In genomic region chr16:29774949-29775348, GRCm38 (mm10) we compare ENCODE assay signal across 14 mouse cellular contexts.
DNase-seq lines count a peak whose midpoint lies in the region; ATAC-seq and TF ChIP-seq lines count a peak whose summit lies in the region.
"Had no signal": no experiment of that assay in that cellular context is flagged by ENCODE, and none has a peak within 500 bp of the region (broad histone marks: within the 10 kb centered on the region; RNA-seq: fewer than 3 reads in every experiment).

No protein-coding gene starts in this region.

- DNase-seq in heart, postnatal 36 days = no peak
- DNase-seq in lung, embryonic 14.5 days = peak; percentile 65
- DNase-seq in lung, postnatal 36 days = no peak
- peak; percentile 68 for DNase-seq in ZHBTc4 (ENCODE audit: low read depth, low spot score)
- DNase-seq in testis, postnatal 10 days (ENCODE audit: low spot score) = no peak
- DNase-seq in cerebellum, postnatal 4 days (ENCODE audit: low spot score in 2 of 2) = no peak
- DNase-seq: adrenal gland, adult 8-10 months; cerebellum, postnatal 36 days; right cerebral cortex, postnatal 14 days; thymus, postnatal 36 days had no signal

- H3K36me3 ChIP-seq in heart, embryonic 11.5 days (ENCODE audit: control insufficient read depth, insufficient read depth, low read length) = no peaks in the 10 kb centered on the region
- no peaks in the 10 kb centered on the region for H3K36me3 ChIP-seq in lung, embryonic 14.5 days (ENCODE audit: insufficient read depth)
- no peaks in the 10 kb centered on the region for H3K36me3 ChIP-seq in stomach, embryonic 14.5 days (ENCODE audit: control insufficient read depth, insufficient read depth, low read length)

- H3K4me1 ChIP-seq in heart, embryonic 11.5 days (ENCODE audit: control insufficient read depth, insufficient read depth, low read length) = peaks cover 24% of the 10 kb centered on the region
- H3K4me1 ChIP-seq in lung, embryonic 14.5 days (ENCODE audit: insufficient read depth) = peaks cover 13% of the 10 kb centered on the region
- H3K4me1 ChIP-seq in stomach, embryonic 14.5 days (ENCODE audit: control insufficient read depth, insufficient read depth, low read length) = peaks cover 27% of the 10 kb centered on the region

- no peaks in the 10 kb centered on the region for H3K9me3 ChIP-seq in heart, embryonic 11.5 days (replicated peaks; ENCODE audit: control insufficient read depth, low read length)
- H3K9me3 ChIP-seq in lung, embryonic 14.5 days (ENCODE audit: low read depth, low read length) = no peaks in the 10 kb centered on the region
- no peaks in the 10 kb centered on the region for H3K9me3 ChIP-seq in stomach, embryonic 14.5 days (ENCODE audit: control insufficient read depth, low read depth, low read length)

- ATAC-seq in heart, embryonic 11.5 days (replicated peaks; ENCODE audit: insufficient number of reproducible peaks, low FRiP score, low TSS enrichment) = no peak
- peak; percentile 65 for ATAC-seq in lung, embryonic 14.5 days (ENCODE audit: insufficient read depth)
- peak; percentile 68 for ATAC-seq in stomach, embryonic 14.5 days (ENCODE audit: insufficient number of reproducible peaks, insufficient read depth, low FRiP score, low read depth)
- ATAC-seq: Patski had no signal

- no peak overlapping the region for H3K4me3 ChIP-seq in heart, embryonic 11.5 days (ENCODE audit: low read depth, low read length)
- H3K4me3 ChIP-seq in lung, embryonic 14.5 days (ENCODE audit: low read depth, low read length) = no peak overlapping the region
- no peak overlapping the region for H3K4me3 ChIP-seq in stomach, embryonic 14.5 days (ENCODE audit: low read depth, low read length)

- H3K27ac ChIP-seq in heart, embryonic 11.5 days (ENCODE audit: low read depth, low read length) = 0 out of 2 replicates have a peak overlapping the region, but pooled peaks have one; percentile 41
- H3K27ac ChIP-seq in lung, embryonic 14.5 days (ENCODE audit: low read depth) = peak overlapping the region; percentile 9; the same call in 1 of the 2 replicates
- H3K27ac ChIP-seq in stomach, embryonic 14.5 days (ENCODE audit: low read length) = peak overlapping the region; percentile 87; the same call in 1 of the 2 replicates

- no peak overlapping the region for H3K9ac ChIP-seq in heart, embryonic 11.5 days (ENCODE audit: low read depth, low read length)
- no peak overlapping the region for H3K9ac ChIP-seq in lung, embryonic 14.5 days
- no peak overlapping the region for H3K9ac ChIP-seq in stomach, embryonic 14.5 days (replicated peaks; ENCODE audit: low read depth, low read length)

- 11% methylated on average over 2 of the region's 2 CpGs for WGBS in heart, embryonic 11.5 days (ENCODE audit: insufficient replicate concordance)
- 28% methylated on average over 2 of the region's 2 CpGs for WGBS in lung, embryonic 14.5 days
- 30% methylated on average over 2 of the region's 2 CpGs for WGBS in stomach, embryonic 14.5 days

- intact Hi-C loops in heart, postnatal 36 days (cut with DNase I) = no loop called here

- no peak for TF ChIP-seq CTCF in lung, embryonic 14.5 days (IDR thresholded peaks at IDR 0.05; ENCODE audit: low read depth)

- peaks cover 6% of the 10 kb centered on the region; the same call in 1 of the 2 replicates for H3K27me3 ChIP-seq in heart, embryonic 11.5 days (ENCODE audit: control insufficient read depth, insufficient read depth, low read length)
- no peaks in the 10 kb centered on the region for H3K27me3 ChIP-seq in lung, embryonic 14.5 days (ENCODE audit: insufficient read depth, low read length)
- H3K27me3 ChIP-seq in stomach, embryonic 14.5 days (ENCODE audit: control insufficient read depth, insufficient read depth, low read length) = no peaks in the 10 kb centered on the region
- H3K27me3 ChIP-seq: Patski had no signal

- no peak overlapping the region for H3K4me2 ChIP-seq in heart, embryonic 11.5 days
- no peak overlapping the region for H3K4me2 ChIP-seq in lung, embryonic 14.5 days
- no peak overlapping the region for H3K4me2 ChIP-seq in stomach, embryonic 14.5 days (replicated peaks; ENCODE audit: low read depth, low read length)
- H3K4me2 ChIP-seq: liver, embryonic 11.5 days had no signal

Comparison
In these comparisons a context has a peak if more than half of its experiments do, and no peak if none do; other contexts are left out.
1. DNase-seq: peak in lung, embryonic 14.5 days (single experiment) and ZHBTc4 (single experiment); none in heart, postnatal 36 days (0 of 2), lung, postnatal 36 days (single experiment), testis, postnatal 10 days (single experiment) and cerebellum, postnatal 4 days (0 of 2).
2. H3K27ac ChIP-seq: peak in every context shown above with its lines; median percentile 87 in stomach, embryonic 14.5 days; 41 in heart, embryonic 11.5 days; 9 in lung, embryonic 14.5 days.